Mouse (Mus musculus): ENCODE measurements around the gene Prl7b1. TPM values are rescaled to one million over a fixed set of nuclear protein-coding genes. Genes with fewer than 3 reads are reported as not detected.

The Prl7b1 gene
- not detected in 2 replicates for polyA plus RNA-seq (2014; fragmentation: Nextera tagmentation; extraction: Ambion mirVana)

DNA sequence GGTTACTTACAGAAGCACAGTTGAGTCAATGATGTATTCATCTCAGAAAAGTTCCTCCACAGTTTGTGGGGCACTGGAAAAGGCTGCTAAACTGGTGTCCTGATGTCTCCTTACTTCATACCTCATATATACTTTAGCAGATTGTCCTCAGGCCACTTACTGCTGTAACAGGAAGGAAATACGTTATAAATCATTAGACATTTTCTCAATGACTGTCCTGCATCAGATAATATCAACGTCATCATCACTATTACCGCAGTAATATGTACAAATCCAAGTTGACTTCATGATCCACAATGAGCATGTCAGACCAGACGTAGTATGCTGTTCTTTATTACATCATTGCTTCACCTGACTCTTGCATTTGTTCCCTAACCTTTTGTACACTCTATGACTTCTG, at the start of gene Prl7b1:
Prl7b1 (minus strand) TSS at position 101 of the 400 bp plus-strand sequence.
- no peaks in the 10 kb centered on the region for H3K4me1 ChIP-seq (ENCODE audit: control insufficient read depth, insufficient read depth, low read length)
- WGBS, result 79% methylated on average over 4 of the region's 4 CpGs

DNA sequence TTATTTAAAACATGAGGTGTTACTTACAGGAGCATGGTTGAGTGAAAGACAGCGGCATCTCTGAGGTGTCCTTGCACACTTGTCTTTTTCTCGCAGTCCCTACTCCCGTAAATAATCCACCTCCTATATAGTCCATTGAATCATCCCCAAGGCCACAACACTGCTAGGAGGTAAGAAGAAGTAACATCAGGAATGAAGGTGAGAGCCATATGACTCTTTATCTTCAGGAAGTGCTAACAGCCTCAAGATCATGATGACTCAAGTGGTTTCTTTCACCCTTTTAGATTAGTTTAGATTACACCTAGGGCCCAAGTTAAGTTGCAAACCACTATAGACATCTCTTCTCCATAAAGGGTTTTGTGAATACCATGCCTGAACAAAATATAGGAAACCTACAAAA, 32.0 kb upstream of the Prl7b1 start, which contains the start of gene Prl7a1:
Prl7a1 (minus strand) TSS at position 101 of the 400 bp plus-strand sequence.
- Histone ChIP-seq H3K4me3 (ENCODE audit: low read depth, low read length) (no peak within 1 kb of the TSS), H3K27me3 (ENCODE audit: control insufficient read depth, insufficient read depth, low read length) (no peaks in the 10 kb centered on the region), H3K36me3 (ENCODE audit: control insufficient read depth, insufficient read depth, low read length) (no peaks in the 10 kb centered on the region), H3K27ac (ENCODE audit: low read depth, low read length) (no peak within 1 kb of the TSS), H3K9me3 (ENCODE audit: control insufficient read depth, low read length) (no peaks in the 10 kb centered on the region), H3K4me2 (ENCODE audit: low read depth, low read length) (no peak within 1 kb of the TSS), H3K4me1 (ENCODE audit: control insufficient read depth, insufficient read depth, low read length) (no peaks in the 10 kb centered on the region), H3K9ac (replicated peaks; ENCODE audit: low read depth, low read length) (no peak within 1 kb of the TSS)
- ATAC-seq (ENCODE audit: low read depth), result no peak
- WGBS, result 95% methylated on average over 3 of the region's 3 CpGs

More for the DNA sequence above, at the start of gene Prl7b1:
- no peak within 1 kb of the TSS for H3K27ac ChIP-seq (ENCODE audit: low read depth, low read length)
- H3K9me3 ChIP-seq (ENCODE audit: control insufficient read depth, low read length), result no peaks in the 10 kb centered on the region
- no peaks in the 10 kb centered on the region for H3K27me3 ChIP-seq (ENCODE audit: control insufficient read depth, insufficient read depth, low read length)
- H3K4me2 ChIP-seq (ENCODE audit: low read depth, low read length), result no peak within 1 kb of the TSS
- ATAC-seq (ENCODE audit: low read depth), result no peak
- H3K4me3 ChIP-seq (ENCODE audit: low read depth, low read length), result no peak within 1 kb of the TSS
- no peaks in the 10 kb centered on the region for H3K36me3 ChIP-seq (ENCODE audit: control insufficient read depth, insufficient read depth, low read length)
- H3K9ac ChIP-seq (replicated peaks; ENCODE audit: low read depth, low read length), result no peak within 1 kb of the TSS

DNA sequence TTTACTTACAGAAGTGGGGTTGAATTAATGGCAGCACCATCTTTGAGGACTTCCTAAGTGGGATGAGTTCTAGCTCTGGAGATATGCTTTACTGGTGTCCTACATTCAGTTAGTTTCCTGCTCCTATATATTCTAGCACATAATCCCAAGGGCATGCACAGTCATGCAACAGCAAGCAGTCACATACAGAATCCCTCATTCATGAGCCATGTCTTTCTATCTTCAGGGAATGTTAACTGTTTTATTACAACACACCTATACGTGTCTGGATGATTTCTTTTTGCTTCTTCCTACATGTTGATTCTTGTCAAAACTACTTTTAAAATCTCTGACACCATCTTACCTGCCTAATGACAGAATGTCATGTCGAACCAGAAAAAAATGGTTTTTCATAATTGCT, 28.3 kb downstream of the Prl7b1 start, which contains the start of gene Prl8a1:
Prl8a1 (minus strand) TSS at position 101 of the 400 bp plus-strand sequence.
- ATAC-seq (ENCODE audit: low read depth), result no peak
- no peaks in the 10 kb centered on the region for H3K9me3 ChIP-seq (ENCODE audit: control insufficient read depth, low read length)
- H3K27ac ChIP-seq (ENCODE audit: low read depth, low read length), result no peak within 1 kb of the TSS
- 85% methylated on average over 2 of the region's 2 CpGs for WGBS
- H3K4me1 ChIP-seq (ENCODE audit: control insufficient read depth, insufficient read depth, low read length), result no peaks in the 10 kb centered on the region
- no peaks in the 10 kb centered on the region for H3K27me3 ChIP-seq (ENCODE audit: control insufficient read depth, insufficient read depth, low read length)
- no peak within 1 kb of the TSS for H3K9ac ChIP-seq (replicated peaks; ENCODE audit: low read depth, low read length)
- no peaks in the 10 kb centered on the region for H3K36me3 ChIP-seq (ENCODE audit: control insufficient read depth, insufficient read depth, low read length)
- H3K4me3 ChIP-seq (ENCODE audit: low read depth, low read length), result no peak within 1 kb of the TSS
- no peak within 1 kb of the TSS for H3K4me2 ChIP-seq (ENCODE audit: low read depth, low read length)

DNA sequence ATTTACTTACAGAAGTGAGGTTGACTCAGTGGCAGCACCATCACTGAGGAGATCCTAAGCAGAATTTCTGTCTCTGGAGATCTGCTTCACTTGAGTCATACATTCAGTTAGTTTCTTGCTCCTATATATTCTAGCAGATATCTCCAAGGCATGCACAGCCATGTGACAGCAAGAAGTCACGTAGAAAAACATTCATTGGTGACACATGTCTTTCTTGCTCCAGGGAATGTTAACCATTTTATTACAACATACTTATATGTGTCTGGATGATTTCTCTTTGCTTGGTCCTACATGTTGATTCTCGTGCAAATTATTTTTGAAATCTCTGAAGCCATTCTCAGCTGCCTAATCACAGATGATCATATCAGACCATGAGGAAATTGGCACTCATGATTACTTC, 45.9 kb downstream of the Prl7b1 start, which contains the start of gene Prl8a9:
Prl8a9 (minus strand) TSS at position 101 of the 400 bp plus-strand sequence.
- Histone ChIP-seq H3K9me3 (ENCODE audit: control insufficient read depth, low read length) (no peaks in the 10 kb centered on the region), H3K4me2 (ENCODE audit: low read depth, low read length) (no peak within 1 kb of the TSS), H3K9ac (replicated peaks; ENCODE audit: low read depth, low read length) (no peak within 1 kb of the TSS), H3K27me3 (ENCODE audit: control insufficient read depth, insufficient read depth, low read length) (no peaks in the 10 kb centered on the region), H3K27ac (ENCODE audit: low read depth, low read length) (no peak within 1 kb of the TSS), H3K4me1 (ENCODE audit: control insufficient read depth, insufficient read depth, low read length) (no peaks in the 10 kb centered on the region), H3K36me3 (ENCODE audit: control insufficient read depth, insufficient read depth, low read length) (no peaks in the 10 kb centered on the region), H3K4me3 (ENCODE audit: low read depth, low read length) (no peak within 1 kb of the TSS)
- no peak for ATAC-seq (ENCODE audit: low read depth)
- WGBS, result 88% methylated on average over 2 of the region's 2 CpGs

DNA sequence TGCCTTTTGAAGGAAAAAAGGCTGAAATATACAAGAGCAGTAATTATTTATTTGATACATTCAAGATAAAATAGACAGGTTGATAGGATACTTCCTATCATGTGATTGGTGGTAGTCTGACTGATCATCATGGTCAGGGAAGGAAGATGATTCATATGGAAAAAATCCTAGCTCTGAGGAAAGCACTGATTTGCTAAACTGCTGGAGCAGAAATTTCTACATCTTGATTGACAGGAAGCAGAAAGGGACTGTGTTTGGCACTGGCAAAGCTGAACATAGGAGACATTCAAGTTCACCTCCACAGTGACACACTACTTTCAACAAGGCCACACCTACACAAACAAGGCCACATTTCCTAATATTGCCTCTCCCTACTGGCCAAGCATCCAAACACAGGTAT, 57.0 kb downstream of the Prl7b1 start:
- Histone ChIP-seq H3K27me3 (ENCODE audit: control insufficient read depth, insufficient read depth, low read length) (no peaks in the 10 kb centered on the region), H3K4me3 (ENCODE audit: low read depth, low read length) (no peak overlapping the region), H3K9ac (replicated peaks; ENCODE audit: low read depth, low read length) (no peak overlapping the region), H3K36me3 (ENCODE audit: control insufficient read depth, insufficient read depth, low read length) (no peaks in the 10 kb centered on the region), H3K27ac (ENCODE audit: low read depth, low read length) (no peak overlapping the region), H3K4me1 (ENCODE audit: control insufficient read depth, insufficient read depth, low read length) (no peaks in the 10 kb centered on the region), H3K9me3 (ENCODE audit: control insufficient read depth, low read length) (no peaks in the 10 kb centered on the region), H3K4me2 (ENCODE audit: low read depth, low read length) (no peak overlapping the region)
- no peak for ATAC-seq (ENCODE audit: low read depth)

Other genes starting within 250 kb of the Prl7b1 start
- gene Prl2b1, start 219.7 kb downstream of the Prl7b1 start, polyA plus RNA-seq (2014; fragmentation: Nextera tagmentation; extraction: Ambion mirVana), result not detected in 2 replicates
- gene Prl8a6, start 171.9 kb downstream of the Prl7b1 start, polyA plus RNA-seq (2014; fragmentation: Nextera tagmentation; extraction: Ambion mirVana), result not detected in 2 replicates
- gene Prl8a8, start 97.4 kb downstream of the Prl7b1 start, polyA plus RNA-seq (2014; fragmentation: Nextera tagmentation; extraction: Ambion mirVana), result not detected in 2 replicates
- not detected in 2 replicates for gene Prl8a9, start 46.0 kb downstream of the Prl7b1 start, polyA plus RNA-seq (2014; fragmentation: Nextera tagmentation; extraction: Ambion mirVana)
- gene Prl8a1, start 28.4 kb downstream of the Prl7b1 start, polyA plus RNA-seq (2014; fragmentation: Nextera tagmentation; extraction: Ambion mirVana), result not detected in 2 replicates
- not detected in 2 replicates for gene Prl7a1, start 31.9 kb upstream of the Prl7b1 start, polyA plus RNA-seq (2014; fragmentation: Nextera tagmentation; extraction: Ambion mirVana)
- gene Prl7a2, start 57.5 kb upstream of the Prl7b1 start, polyA plus RNA-seq (2014; fragmentation: Nextera tagmentation; extraction: Ambion mirVana), result not detected in 2 replicates
- not detected in 2 replicates for gene Prl7d1, start 106.2 kb upstream of the Prl7b1 start, polyA plus RNA-seq (2014; fragmentation: Nextera tagmentation; extraction: Ambion mirVana)
- not detected in 2 replicates for gene Prl7c1, start 170.2 kb upstream of the Prl7b1 start, polyA plus RNA-seq (2014; fragmentation: Nextera tagmentation; extraction: Ambion mirVana)
- gene Prl2a1, start 191.1 kb upstream of the Prl7b1 start, polyA plus RNA-seq (2014; fragmentation: Nextera tagmentation; extraction: Ambion mirVana), result not detected in 2 replicates
- gene Prl2c1, start 238.8 kb upstream of the Prl7b1 start, polyA plus RNA-seq (2014; fragmentation: Nextera tagmentation; extraction: Ambion mirVana), result not detected in 2 replicates